Mouse (Mus musculus) right cerebral cortex, postnatal 25 days (tissue): ENCODE data around the gene Pla2g10.
A peak's percentile ranks its signal among the peaks of the same experiment; 100 is the strongest.
"Not testable (repeated sequence)": the region's sequence is repeated elsewhere in the genome, so short reads cannot be mapped to it uniquely, and the experiment has no call there.

ENCODE experiments used
- DNase-seq: peaks from one replicate; pipeline ENCODE4 v3.0.0; 2022

The Pla2g10 gene

GRCm38 (mm10) chr16:13730285-13731255, at the start of gene Pla2g10:
Pla2g10 (minus strand) TSS chr16:13730983.
- no peak for DNase-seq

- DNase-seq, result not testable (repeated sequence)
Observed at GRCm38 (mm10) chr16:13774651-13775050, 43.9 kb upstream of the Pla2g10 start.

- DNase-seq, result not testable (repeated sequence)
Observed at GRCm38 (mm10) chr16:13774011-13774410, 43.2 kb upstream of the Pla2g10 start.

- not testable (repeated sequence) for DNase-seq
Observed at GRCm38 (mm10) chr16:13772051-13772450, 41.3 kb upstream of the Pla2g10 start.

- DNase-seq, result not testable (repeated sequence)
Observed at GRCm38 (mm10) chr16:13771603-13772002, 40.8 kb upstream of the Pla2g10 start.

- no peak for DNase-seq
Observed at GRCm38 (mm10) chr16:13766367-13766766, 35.6 kb upstream of the Pla2g10 start.

GRCm38 (mm10) chr16:13764519-13764918, 33.7 kb upstream of the Pla2g10 start:
- no peak for DNase-seq

- not testable (repeated sequence) for DNase-seq
Observed at GRCm38 (mm10) chr16:13762807-13763206, 32.0 kb upstream of the Pla2g10 start.

- DNase-seq, result no peak
Observed at GRCm38 (mm10) chr16:13757823-13758222, 27.0 kb upstream of the Pla2g10 start.

- DNase-seq, result peak; percentile 87
Observed at GRCm38 (mm10) chr16:13754400-13755190, 23.8 kb upstream of the Pla2g10 start.

- DNase-seq, result no peak
Observed at GRCm38 (mm10) chr16:13753986-13754385, 23.2 kb upstream of the Pla2g10 start.

GRCm38 (mm10) chr16:13750626-13751025, 19.8 kb upstream of the Pla2g10 start:
- no peak for DNase-seq

GRCm38 (mm10) chr16:13749981-13750380, 19.2 kb upstream of the Pla2g10 start:
- DNase-seq, result no peak

GRCm38 (mm10) chr16:13749306-13749705, 18.5 kb upstream of the Pla2g10 start:
- no peak for DNase-seq

- not testable (repeated sequence) for DNase-seq
Observed at GRCm38 (mm10) chr16:13748813-13749212, 18.0 kb upstream of the Pla2g10 start.

- no peak for DNase-seq
Observed at GRCm38 (mm10) chr16:13748124-13748523, 17.3 kb upstream of the Pla2g10 start.

- DNase-seq, result no peak
Observed at GRCm38 (mm10) chr16:13747708-13748107, 16.9 kb upstream of the Pla2g10 start.

GRCm38 (mm10) chr16:13740844-13741243, 10.1 kb upstream of the Pla2g10 start:
- DNase-seq, result no peak

- DNase-seq, result not testable (repeated sequence)
Observed at GRCm38 (mm10) chr16:13739044-13739443, 8.3 kb upstream of the Pla2g10 start.

- no peak for DNase-seq
Observed at GRCm38 (mm10) chr16:13735977-13736376, 5.2 kb upstream of the Pla2g10 start.

- peak; percentile 68 for DNase-seq
Observed at GRCm38 (mm10) chr16:13733518-13734137, 2.8 kb upstream of the Pla2g10 start.

- no peak for DNase-seq
Observed at GRCm38 (mm10) chr16:13732786-13733185, 2.0 kb upstream of the Pla2g10 start.

GRCm38 (mm10) chr16:13729428-13729827, 1.4 kb downstream of the Pla2g10 start:
- DNase-seq, result no peak
